Mouse (Mus musculus) lung, postnatal 0 days (tissue): ENCODE data around the gene Ptprb.

Source experiments
- CTCF ChIP-seq: IDR thresholded peaks from 2 replicates; pipeline ENCODE4 v1.5.1; 2016; ENCODE audit warnings: antibody characterized with exemption, mild to moderate bottlenecking
- EP300 ChIP-seq: IDR thresholded peaks from 2 replicates; pipeline ENCODE4 v1.6.1; 2016; ENCODE audit warnings: antibody characterized with exemption, mild to moderate bottlenecking, control low read depth

DNA sequence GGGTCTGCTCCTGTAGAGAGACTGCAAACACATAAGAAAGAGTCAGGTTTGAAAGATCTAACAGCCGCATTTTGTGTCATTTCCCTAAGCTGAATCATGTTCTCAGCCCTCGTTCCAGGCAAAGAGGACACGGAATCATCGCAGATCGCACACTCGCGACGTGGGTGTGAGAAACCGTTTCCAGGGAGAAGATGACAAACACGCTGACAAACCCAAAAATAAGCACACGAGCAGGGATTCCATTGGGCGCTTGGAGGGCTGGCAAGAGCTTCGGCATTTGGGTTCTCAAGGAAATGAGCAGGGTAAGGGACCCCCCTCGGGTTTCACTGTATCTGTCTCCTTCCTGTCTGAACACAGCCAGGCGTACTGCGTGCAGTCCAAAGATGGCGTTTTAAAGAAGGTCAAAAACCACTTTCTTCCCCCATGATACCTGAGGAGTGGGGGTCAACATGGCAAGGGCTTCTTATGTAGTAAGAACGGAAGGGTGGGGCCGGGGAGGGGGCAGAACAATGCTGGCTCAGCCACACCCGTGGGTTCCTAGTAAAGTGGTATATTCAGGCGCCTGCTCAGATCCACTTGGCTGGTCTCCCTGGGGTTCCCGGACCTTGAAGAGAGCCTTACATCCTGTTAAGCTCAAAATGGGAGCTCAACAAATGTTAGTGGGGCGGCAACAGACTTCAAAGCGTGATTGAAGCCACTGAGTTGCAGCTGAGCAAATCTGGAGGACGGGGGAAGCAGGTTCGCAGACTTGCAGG, 152.9 kb downstream of the Ptprb start:
- TF ChIP-seq CTCF (no peak), EP300 (no peak)
